Mouse (Mus musculus) gastrocnemius, adult 2 months (tissue): Measurements from ENCODE around the gene Alg13. TPM values are rescaled to one million over a fixed set of nuclear protein-coding genes. Genes with fewer than 3 reads are reported as not detected.

ENCODE experiments used
- DNase-seq: peaks from one replicate; pipeline ENCODE4 v3.0.0; 2022
- H3K27ac ChIP-seq: fragments of 200-600 bp; 2 replicates; pipeline ENCODE4 v1.8.1; 2022; ENCODE audit warnings: mild to moderate bottlenecking
- H3K4me3 ChIP-seq: fragments of 200-600 bp; 2 replicates; pipeline ENCODE4 v1.8.1; 2022; ENCODE audit warnings: mild to moderate bottlenecking, moderate library complexity
- CTCF ChIP-seq: fragments of 200-600 bp; IDR thresholded peaks from 2 replicates; pipeline ENCODE4 v1.8.1; 2022; ENCODE audit warnings: antibody characterized with exemption, mild to moderate bottlenecking, moderate library complexity
- intact Hi-C: fragments of 180-260 bp; cut with DNase I; formaldehyde crosslinking; loops from one replicate; pipeline ENCODE4 v1.15.1; 2025
- long read RNA-seq, 2 experiments: library from polyadenylated mRNA; stranded (forward); transcript quantifications; one replicate each; pipeline ENCODE4 v2.0.0; 2021
- total RNA-seq, 2 experiments: library from RNA; stranded (reverse); gene quantifications; 2 replicates each; pipeline ENCODE4 v1.2.3; 2021

Gene Alg13
- total RNA-seq, result 1 to 10 TPM; 4.5 to 6.3 TPM
- long read RNA-seq, experiment 1, partial matches to known transcripts, result 0 of 1 reads
- long read RNA-seq, experiment 1, other reads (novel, unspliced or antisense), result 0 of 1 reads
- long read RNA-seq, experiment 2, partial matches to known transcripts, result 2 of 4 reads
- long read RNA-seq, experiment 2, other reads (novel, unspliced or antisense), result 1 of 4 reads

GRCm38 (mm10) chrX:144317548-144318163 is at the start of gene Alg13:
Alg13 (plus strand) TSS chrX:144317804.
- Histone ChIP-seq H3K27ac (peak within 1 kb of the TSS; percentile 81), H3K4me3 (peak within 1 kb of the TSS; percentile 81)
- TF ChIP-seq CTCF, result no peak
- intact Hi-C loops, result no loop called here
- peak; percentile 86 for DNase-seq

- H3K27ac ChIP-seq, result no peak overlapping the region
- intact Hi-C loops, result no loop called here
- no peak for DNase-seq
- no peak for TF ChIP-seq CTCF
- H3K4me3 ChIP-seq, result no peak overlapping the region
Measured at GRCm38 (mm10) chrX:144268606-144269005, 49.0 kb upstream of the Alg13 start.

- DNase-seq, result no peak
- H3K27ac ChIP-seq, result no peak overlapping the region
- peak; percentile 37; the same call in 1 of the 2 replicates for TF ChIP-seq CTCF
- intact Hi-C loops, result no loop called here
- no peak overlapping the region for H3K4me3 ChIP-seq
Measured at GRCm38 (mm10) chrX:144301476-144301875, 16.1 kb upstream of the Alg13 start.

- TF ChIP-seq CTCF, result no peak
- intact Hi-C loops, result no loop called here
- H3K4me3 ChIP-seq, result no peak overlapping the region
- no peak overlapping the region for H3K27ac ChIP-seq
- DNase-seq, result no peak
Measured at GRCm38 (mm10) chrX:144305659-144306058, 11.9 kb upstream of the Alg13 start.

- no peak overlapping the region for H3K4me3 ChIP-seq
- DNase-seq, result no peak
- intact Hi-C loops, result no loop called here
- H3K27ac ChIP-seq, result no peak overlapping the region
- TF ChIP-seq CTCF, result no peak
Measured at GRCm38 (mm10) chrX:144314041-144314440, 3.6 kb upstream of the Alg13 start.

- DNase-seq, result no peak
- no peak overlapping the region for H3K27ac ChIP-seq
- intact Hi-C loops, result no loop called here
- no peak for TF ChIP-seq CTCF
- H3K4me3 ChIP-seq, result no peak overlapping the region
Measured at GRCm38 (mm10) chrX:144315028-144315427, 2.6 kb upstream of the Alg13 start.

- DNase-seq, result no peak
- intact Hi-C loops, result no loop called here
- TF ChIP-seq CTCF, result no peak
- Histone ChIP-seq H3K4me3 (no peak overlapping the region), H3K27ac (no peak overlapping the region)
Measured at GRCm38 (mm10) chrX:144316004-144316403, 1.6 kb upstream of the Alg13 start.

GRCm38 (mm10) chrX:144318164-144318979 is 768 bp downstream of the Alg13 start:
- H3K27ac ChIP-seq, result peak overlapping the region; percentile 81
- intact Hi-C loops, result no loop called here
- peak overlapping the region; percentile 81 for H3K4me3 ChIP-seq
- TF ChIP-seq CTCF, result no peak
- DNase-seq, result peak; percentile 37

- H3K27ac ChIP-seq, result no peak overlapping the region
- no peak overlapping the region for H3K4me3 ChIP-seq
- DNase-seq, result no peak
- no peak for TF ChIP-seq CTCF
- intact Hi-C loops, result no loop called here
Measured at GRCm38 (mm10) chrX:144319366-144319765, 1.8 kb downstream of the Alg13 start.

- no peak overlapping the region for H3K27ac ChIP-seq
- DNase-seq, result no peak
- H3K4me3 ChIP-seq, result no peak overlapping the region
- no peak for TF ChIP-seq CTCF
- intact Hi-C loops, result no loop called here
Measured at GRCm38 (mm10) chrX:144325375-144325774, 7.8 kb downstream of the Alg13 start.

- no peak for DNase-seq
- H3K27ac ChIP-seq, result no peak overlapping the region
- TF ChIP-seq CTCF, result no peak
- intact Hi-C loops, result no loop called here
- H3K4me3 ChIP-seq, result no peak overlapping the region
Measured at GRCm38 (mm10) chrX:144335332-144336015, 17.9 kb downstream of the Alg13 start.

GRCm38 (mm10) chrX:144337938-144338337 is 20.3 kb downstream of the Alg13 start:
- Histone ChIP-seq H3K4me3 (no peak overlapping the region), H3K27ac (no peak overlapping the region)
- intact Hi-C loops, result no loop called here
- TF ChIP-seq CTCF, result no peak
- no peak for DNase-seq

GRCm38 (mm10) chrX:144338355-144338754 is 20.8 kb downstream of the Alg13 start:
- no peak overlapping the region for H3K27ac ChIP-seq
- TF ChIP-seq CTCF, result no peak
- no peak overlapping the region for H3K4me3 ChIP-seq
- DNase-seq, result no peak
- intact Hi-C loops, result no loop called here
